Mouse (Mus musculus): ENCODE measurements around the gene Klhdc8a. TPM values are rescaled to one million over a fixed set of nuclear protein-coding genes. Genes with fewer than 3 reads are reported as not detected.
"Not testable (repeated sequence)": the region's sequence is repeated elsewhere in the genome, so short reads cannot be mapped to it uniquely, and the experiment has no call there.

Gene Klhdc8a
- total RNA-seq, 2 experiments from 2014 or later = 16.7 to 25.6 TPM

DNA sequence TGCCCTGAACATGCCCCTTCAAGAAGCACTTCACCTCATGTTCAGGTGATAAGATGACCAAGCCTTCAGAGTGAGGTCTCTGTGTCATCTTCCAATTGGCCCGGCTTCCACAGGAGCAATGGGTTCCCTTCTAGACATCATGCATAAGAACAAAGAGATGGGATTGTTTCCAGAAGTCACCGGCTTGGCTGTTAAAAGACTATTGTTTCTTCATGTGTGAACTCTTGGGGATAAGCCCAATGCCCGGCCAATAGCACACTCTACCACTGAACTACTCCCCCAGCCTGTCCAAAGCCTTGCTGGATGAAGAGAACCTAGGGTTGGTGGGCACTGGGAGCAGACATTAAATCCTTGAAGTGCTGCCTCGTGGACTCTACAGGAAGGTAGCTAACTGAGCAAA, 47.1 kb downstream of the Klhdc8a start:
- peak; percentile 44 to 67 for DNase-seq

DNA sequence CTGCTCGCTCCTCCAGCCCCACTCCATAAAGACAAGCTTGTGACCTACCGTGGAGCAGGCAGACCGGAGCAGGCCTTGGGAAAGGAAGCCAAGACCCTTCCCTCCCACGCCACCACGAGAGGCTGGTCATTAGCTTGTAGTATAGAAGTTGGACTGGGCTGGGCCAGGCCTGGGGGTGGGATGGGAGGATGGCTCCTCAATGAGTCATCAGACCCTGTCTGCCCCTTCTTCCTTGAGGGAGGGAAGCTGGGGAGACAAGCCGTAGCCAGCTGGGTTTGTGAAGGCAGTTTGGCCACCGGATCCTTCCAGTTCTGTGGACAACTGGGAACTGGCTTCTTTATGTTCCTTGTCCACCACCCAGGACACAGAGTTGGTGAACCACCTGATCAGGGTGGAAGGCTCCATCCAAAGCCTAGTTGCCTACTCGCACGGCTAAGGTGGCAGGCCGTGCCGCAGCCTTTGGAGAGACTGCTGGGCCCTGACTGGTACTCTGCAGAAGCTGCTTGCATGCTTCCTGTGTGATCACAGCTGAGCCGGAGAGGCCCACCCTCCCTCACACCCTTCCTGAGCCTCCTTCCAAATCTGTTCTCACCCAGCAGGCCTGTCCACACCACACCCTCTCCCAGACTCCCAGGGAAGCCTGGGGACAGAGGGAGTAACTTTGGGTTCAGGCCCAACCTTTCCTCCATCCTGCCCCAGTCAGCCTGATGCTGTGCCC, 47.9 kb downstream of the Klhdc8a start:
- peak; percentile 76 to 89 for DNase-seq

GRCm38 (mm10) chr1:132346951-132347350, 48.5 kb downstream of the Klhdc8a start:
- peak in 1 of 2 experiments; percentile 38 for DNase-seq

DNA sequence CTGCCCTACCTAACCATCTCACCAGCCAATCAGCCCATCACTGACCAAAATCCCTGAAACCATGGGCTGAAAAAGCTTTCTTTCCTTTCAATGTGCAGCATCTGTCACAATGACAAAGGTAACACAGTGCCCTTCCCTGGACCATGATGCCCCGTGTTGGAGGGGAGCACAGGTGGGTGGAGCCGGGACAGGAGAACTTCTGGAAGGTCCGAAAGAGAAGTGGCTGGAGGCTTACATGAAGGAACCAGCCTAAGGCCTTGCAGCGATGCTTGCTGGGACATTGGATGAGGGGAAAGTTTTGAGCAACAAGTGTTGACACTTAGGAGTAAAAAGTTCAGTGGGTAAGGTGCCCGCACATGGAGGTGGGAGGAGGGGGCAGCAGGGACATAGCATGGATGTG, 50.0 kb downstream of the Klhdc8a start:
- DNase-seq = no peak

DNA sequence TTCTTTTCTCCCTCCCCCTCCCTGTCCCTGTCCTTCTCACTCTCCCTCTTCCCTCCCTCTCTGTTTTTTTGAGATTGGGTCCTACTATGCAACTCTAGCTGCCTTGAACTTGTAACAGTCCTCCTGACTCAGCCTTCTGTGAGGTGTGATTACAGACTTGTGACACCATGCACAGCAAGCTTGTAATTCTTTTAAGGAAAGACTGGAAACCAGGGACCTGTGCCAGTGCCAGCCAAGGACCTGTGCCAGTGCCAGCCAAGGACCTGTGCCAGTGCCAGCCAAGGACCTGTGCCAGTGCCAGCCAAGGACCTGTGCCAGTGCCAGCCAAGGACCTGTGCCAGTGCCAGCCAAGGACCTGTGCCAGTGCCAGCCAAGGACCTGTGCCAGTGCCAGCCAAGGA, 50.6 kb downstream of the Klhdc8a start:
- not testable (repeated sequence) for DNase-seq

DNA sequence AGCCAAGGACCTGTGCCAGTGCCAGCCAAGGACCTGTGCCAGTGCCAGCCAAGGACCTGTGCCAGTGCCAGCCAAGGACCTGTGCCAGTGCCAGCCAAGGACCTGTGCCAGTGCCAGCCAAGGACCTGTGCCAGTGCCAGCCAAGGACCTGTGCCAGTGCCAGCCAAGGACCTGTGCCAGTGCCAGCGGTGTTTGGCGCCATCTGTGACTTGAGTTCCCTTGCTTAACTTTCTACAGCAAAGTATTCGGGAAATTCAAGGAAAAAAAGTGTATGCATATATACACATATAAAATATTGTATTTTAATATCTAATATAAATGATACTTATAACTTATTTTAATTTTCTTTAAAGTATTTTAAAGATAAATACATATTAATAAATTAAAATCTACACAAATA, 51.2 kb downstream of the Klhdc8a start:
- not testable (repeated sequence) for DNase-seq

- DNase-seq = no peak
Measured at GRCm38 (mm10) chr1:132351058-132351457, 52.6 kb downstream of the Klhdc8a start.

DNA sequence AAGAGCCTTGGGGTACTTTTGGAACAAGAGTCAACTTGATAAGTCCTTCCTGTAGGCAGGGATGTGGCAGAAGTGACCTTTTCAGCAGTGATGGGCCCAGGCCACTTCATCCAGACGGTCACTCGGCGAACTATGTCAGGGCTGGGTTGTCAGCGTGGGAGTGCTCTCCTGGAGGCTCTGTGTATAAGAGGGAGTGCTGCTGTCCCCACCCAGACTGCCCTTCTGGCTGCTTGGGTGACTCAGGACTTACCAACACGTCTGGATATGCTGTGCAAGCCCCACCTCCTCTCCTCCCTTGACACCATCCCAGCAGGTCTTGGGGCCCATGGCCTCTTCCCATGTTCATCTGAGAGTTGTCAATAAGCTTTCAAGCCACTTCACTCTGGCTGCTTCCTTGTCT, 55.0 kb downstream of the Klhdc8a start:
- no peak for DNase-seq

GRCm38 (mm10) chr1:132354234-132354633, 55.8 kb downstream of the Klhdc8a start:
- DNase-seq = no peak

DNA sequence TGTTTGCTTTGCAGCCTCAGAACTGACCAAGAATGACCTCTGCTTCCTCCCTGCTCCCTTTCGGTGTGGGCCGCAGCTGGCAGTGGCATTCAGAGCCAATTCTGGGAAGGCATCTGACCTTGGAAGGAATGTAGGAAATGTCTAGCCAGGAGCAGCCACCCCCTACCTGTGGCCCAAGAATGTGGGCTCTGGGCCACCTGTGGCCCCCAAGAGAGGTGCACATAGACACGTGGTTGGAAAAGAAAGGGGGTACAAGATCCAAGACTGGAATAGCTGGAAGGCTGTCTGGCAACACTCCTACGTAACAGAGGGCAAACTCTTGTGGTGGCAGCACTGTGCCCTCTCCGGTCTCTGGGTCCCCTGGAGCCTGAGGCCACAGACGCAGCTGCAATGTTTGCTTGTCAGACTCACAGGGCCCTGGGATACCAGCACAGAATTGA, 56.8 kb downstream of the Klhdc8a start:
- peak; percentile 54 to 62 for DNase-seq

DNA sequence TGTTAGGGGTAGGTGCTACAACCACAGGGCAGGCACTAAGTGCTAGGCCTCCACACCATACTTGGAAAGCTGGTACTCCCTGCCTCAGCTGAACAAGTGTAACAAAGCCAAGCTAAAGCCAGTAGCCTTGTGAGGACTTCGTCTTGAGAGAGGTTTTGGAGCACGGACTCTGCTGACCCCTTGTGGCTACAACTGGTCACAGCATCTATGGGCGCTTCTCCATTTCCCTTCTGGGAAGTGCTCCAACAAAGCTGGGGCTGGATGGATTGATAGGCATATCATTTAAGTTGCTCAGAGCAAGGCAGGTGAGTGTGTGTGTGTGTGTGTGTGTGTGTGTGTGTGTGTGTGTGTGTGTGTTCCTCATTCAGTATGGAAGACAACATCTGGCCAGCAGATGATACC, 57.4 kb downstream of the Klhdc8a start:
- DNase-seq = peak; percentile 90 to 93

- no peak for DNase-seq
Measured at GRCm38 (mm10) chr1:132356841-132357240, 58.4 kb downstream of the Klhdc8a start.

Other genes with a start within 250 kb of the Klhdc8a start
- gene Mfsd4a, start 230.6 kb upstream of the Klhdc8a start, total RNA-seq (2021) = 1 to 10 TPM; 5.1 to 6.9 TPM
- gene Cdk18, start 158.9 kb upstream of the Klhdc8a start, total RNA-seq (2021) = 10 to 100 TPM; 14.7 to 16.0 TPM
- not detected for gene Lemd1, start 107.2 kb upstream of the Klhdc8a start, total RNA-seq (2021)
- under 1 TPM in 1 of 2 experiments, not detected in 1; 0.10 TPM for gene AC124108.1, start 107.2 kb upstream of the Klhdc8a start, total RNA-seq (2021)
- gene Gm10188, start 68.9 kb upstream of the Klhdc8a start, total RNA-seq (2021) = not detected
- gene Nuak2, start 17.5 kb downstream of the Klhdc8a start, total RNA-seq (2021) = 1 to 10 TPM; 4.2 to 4.4 TPM
- gene Tmcc2, start 92.7 kb downstream of the Klhdc8a start, total RNA-seq (2021) = 10 to 100 TPM; 25.0 to 26.0 TPM
- 10 to 100 TPM; 15.2 to 15.3 TPM for gene Dstyk, start 118.9 kb downstream of the Klhdc8a start, total RNA-seq (2021)
- 10 to 100 TPM; 25.1 to 27.6 TPM for gene Rbbp5, start 178.7 kb downstream of the Klhdc8a start, total RNA-seq (2021)
- 1 to 10 TPM; 1.5 TPM for gene Tmem81, start 207.6 kb downstream of the Klhdc8a start, total RNA-seq (2021)
- gene Cntn2, start 244.6 kb downstream of the Klhdc8a start, total RNA-seq (2021) = 1 to 10 TPM; 3.1 to 4.0 TPM